Mouse (Mus musculus) yolk sac, embryonic 10.5 days (tissue): ENCODE measurements around the gene Irf2.

Experiments used
- DNase-seq: peaks from one replicate; pipeline ENCODE4 v3.0.0-alpha.2; 2017; ENCODE audit warnings: low spot score

Irf2 gene

DNA sequence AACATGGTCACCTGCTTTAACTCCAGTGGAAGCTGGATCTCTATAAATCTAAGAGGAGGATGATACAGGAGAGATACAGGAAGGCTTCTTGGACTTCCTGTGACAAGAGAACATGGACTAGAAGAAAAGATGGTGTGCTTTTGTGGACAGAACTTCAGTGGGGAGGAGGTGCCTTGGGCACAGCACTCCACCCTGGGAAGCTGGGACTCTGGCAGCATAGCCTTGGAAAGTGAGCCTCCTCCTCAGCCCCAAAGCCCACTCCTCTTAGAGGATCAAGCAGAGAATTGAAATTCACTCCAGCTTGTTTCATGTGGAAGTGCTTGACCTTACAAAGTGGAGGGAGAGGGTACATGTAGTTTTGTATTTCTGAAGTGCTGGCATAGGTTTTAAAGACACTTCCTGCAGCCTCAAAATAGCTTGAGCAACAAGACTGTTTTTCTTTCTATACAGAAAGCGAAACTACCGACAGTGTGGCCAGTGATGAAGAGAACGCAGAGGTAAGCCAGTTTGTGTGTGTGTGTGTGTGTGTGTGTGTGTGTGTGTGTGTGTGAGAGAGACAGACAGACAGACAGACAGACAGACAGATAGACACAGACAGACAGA is 104.9 kb downstream of the Irf2 start:
- no peak for DNase-seq

DNA sequence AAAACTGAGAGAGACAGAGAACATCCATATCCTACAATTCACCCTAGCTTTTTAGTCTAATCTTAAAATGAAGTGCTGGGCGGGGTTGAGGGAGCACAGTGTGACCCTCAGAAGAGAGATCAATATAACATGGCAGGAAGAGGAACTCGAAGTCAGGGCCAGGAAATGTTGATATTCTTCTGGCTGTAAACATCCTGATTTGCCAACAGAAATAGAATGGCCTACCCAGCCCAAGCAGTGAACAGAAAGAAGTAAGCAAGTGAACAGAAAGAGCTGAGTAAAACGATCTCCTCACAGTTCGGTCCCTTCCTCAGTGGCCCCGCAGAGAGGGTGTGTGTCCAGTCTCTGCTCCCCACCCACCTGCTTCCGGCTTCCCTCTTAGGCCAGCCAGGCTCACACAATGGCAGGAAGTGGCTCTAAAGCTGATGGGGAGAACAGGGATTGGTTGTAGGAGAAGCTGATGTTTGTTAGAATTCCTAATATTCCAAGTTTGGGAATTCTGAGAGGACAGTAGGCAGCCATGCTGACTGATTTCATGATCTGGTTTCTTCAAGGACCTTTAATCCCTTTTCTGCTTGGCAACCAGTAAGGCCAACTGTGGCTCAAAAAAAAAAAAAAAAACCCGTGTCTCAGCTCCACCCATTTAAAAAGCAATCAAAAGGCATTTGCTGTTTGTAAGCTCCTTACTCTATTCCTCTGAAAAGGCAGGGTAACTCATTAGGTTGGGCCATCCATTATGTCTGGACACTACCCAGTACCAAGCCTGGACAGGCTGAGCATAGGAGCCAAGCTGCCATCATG is 105.6 kb downstream of the Irf2 start:
- no peak for DNase-seq

DNA sequence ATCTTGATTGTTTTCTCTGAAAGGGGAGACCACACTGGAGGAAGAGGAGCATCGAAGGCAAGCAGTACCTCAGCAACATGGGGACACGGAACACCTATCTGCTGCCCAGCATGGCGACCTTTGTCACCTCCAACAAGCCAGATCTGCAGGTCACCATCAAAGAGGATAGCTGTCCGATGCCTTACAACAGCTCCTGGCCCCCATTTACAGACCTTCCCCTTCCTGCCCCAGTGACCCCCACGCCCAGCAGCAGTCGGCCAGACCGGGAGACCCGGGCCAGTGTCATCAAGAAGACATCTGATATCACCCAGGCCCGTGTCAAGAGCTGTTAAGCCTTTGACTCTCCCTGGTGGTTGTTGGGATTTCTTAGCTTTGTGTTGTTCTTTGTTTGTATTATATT is 106.4 kb downstream of the Irf2 start:
- DNase-seq, result no peak

DNA sequence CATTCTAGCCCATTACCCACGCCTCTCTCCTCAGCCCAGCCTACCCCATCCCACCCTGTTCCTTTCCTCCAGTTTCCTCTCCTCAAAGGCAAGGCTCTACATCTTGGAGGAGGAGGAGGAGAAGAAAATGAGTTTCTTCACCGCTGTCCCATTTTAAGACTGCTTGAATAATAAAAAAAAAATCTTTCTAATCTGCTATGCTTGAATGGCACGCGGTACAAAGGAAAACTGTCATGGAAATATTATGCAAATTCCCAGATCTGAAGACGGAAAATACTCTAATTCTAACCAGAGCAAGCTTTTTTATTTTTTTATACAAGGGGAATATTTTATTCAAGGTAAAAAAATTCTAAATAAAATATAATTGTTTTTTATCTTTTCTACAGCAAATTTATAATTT is 107.4 kb downstream of the Irf2 start:
- no peak for DNase-seq

DNA sequence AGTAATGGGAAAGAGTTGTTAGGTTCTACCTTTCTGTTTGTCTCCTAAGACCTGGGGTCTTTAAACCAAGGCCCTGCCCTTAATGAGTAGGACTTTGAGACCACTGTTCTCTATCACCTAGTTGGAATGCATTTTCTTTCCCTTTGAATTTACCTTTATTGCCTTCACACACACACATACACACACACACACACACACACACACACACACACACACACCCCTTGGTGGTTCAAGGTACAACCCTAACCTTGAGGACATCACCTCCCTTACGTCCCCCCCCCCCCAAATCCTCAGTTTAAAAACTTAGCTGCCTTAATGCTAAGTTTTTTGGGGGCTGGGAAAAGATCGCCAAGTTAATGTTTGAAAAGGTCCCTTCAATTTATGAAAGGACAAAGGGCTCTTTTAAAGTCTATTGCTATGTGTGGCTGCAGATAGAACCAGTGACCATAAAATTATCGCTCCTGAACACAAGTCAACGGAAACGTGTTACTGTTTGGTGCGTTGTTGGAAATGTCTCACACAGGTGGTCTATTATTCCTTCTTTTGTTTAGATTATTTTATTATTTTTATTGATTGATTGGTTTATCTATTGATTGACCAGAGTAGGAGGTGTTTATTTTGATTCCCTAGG is 108.6 kb downstream of the Irf2 start:
- no peak for DNase-seq

GRCm38 (mm10) chr8:46848931-46849330 is 109.4 kb downstream of the Irf2 start:
- DNase-seq, result no peak

DNA sequence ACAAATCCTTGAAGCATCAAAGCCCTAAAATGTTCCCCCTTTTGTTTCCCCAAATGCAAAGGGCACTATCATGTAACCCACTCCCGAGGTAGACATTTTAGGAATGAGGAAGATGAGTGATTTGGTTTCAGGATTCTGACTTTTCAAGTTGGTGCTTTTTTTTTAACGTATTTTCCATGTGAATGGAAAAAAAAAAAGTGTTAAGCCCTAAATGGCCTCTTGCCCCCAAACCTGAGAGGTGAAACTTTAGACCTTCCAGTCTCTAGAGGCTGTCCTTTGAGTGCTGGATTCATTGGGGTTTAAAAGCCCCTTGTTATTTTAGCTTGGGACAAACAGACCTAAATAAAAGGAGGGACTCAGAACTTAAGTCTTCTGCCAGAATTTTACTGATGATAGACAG is 109.9 kb downstream of the Irf2 start:
- no peak for DNase-seq

DNA sequence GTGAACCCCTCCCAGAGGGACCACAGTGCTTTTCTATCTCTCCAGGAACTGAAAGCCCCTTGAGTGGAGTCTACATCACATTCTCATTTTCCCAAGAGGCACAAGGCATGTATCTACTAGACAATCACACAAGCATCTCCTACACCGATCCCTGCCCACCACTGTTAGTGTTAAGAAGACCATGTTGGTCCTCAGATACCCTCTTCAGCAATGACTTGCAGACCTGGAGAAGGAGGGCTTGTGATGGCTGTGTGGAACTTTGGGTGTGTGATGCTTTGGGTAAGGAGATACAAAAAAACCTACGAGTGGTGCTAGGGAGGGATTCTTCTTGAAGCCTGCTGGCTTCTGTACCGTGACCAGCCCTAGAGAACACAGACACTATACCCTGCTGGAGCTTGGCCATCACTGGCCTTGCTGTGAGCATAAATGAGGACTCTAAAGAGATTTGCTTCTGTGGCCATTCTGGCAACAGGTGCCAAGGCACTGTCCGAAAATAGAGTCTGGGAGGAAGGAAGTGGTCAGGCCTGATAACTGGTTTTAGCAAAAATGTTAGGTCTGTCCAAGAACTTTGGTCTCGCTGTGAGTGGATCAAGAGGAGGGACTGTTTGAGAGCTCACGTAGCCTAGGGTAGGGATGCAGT is 110.8 kb downstream of the Irf2 start:
- DNase-seq, result no peak

- DNase-seq, result no peak
These were observed 112.0 kb downstream of the Irf2 start for GRCm38 (mm10) chr8:46851560-46851959.

DNA sequence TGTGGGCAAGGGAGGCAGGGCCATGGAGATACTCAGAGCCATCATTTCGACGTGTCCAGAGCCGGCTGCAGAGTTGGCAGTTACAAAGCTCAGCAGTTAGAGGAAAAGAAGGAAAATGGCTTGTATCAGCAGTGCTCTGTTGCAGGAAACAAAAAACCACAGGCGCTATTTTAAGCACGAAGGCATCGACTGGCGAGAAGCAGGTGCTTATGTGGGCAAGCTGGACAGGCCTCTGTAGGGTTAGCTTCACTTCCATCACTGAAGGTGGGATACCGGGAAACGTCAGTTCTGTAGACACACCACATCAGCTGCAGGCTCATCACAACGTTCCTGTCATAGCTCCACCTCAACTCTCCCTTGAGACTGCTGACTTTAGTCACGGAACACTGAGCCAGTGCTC is 112.8 kb downstream of the Irf2 start:
- DNase-seq, result no peak

- DNase-seq, result no peak
These were observed 119.8 kb downstream of the Irf2 start for GRCm38 (mm10) chr8:46859164-46859846.

- DNase-seq, result no peak
These were observed 120.3 kb downstream of the Irf2 start for GRCm38 (mm10) chr8:46859847-46860167.

DNA sequence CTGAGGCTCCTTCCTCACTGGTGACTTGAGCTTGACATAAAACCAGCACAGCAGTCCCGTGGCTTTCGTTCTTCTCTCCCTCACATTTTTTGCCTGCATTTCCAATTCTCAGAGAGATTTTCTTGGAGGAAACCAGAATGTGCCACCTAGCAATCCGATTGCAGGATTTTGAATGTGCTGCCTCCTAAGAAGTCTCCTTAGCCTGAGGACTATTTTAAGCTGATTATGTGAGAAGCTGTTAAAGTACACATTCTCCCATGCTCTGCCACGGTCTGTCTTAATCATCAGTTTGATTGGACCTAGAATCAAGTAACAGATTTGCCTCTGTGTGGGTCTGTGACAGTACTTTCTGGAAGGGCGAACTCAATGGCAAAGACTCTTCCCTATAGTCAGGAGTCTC is 123.0 kb downstream of the Irf2 start:
- DNase-seq, result no peak

- DNase-seq, result no peak
These were observed 125.9 kb downstream of the Irf2 start for GRCm38 (mm10) chr8:46865428-46865827.

DNA sequence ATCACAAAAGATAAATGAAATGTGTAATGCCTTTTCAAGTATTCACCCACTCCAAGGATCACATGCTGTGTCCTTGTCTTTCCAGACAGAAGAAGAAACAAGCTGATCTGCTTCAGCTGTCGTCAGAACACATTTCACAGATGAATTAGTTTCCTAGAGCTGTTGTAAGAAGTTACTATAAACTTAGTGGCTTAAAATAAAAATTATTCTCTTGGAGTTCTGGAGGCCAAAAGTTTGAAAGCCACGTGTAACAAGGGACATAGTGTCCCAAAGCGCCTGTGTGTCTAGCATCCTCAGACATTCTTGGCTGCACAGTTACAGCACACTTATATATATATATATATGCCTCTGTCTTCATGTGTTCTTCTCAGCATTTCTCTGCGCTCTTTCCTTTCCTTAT is 127.9 kb downstream of the Irf2 start:
- no peak for DNase-seq

DNA sequence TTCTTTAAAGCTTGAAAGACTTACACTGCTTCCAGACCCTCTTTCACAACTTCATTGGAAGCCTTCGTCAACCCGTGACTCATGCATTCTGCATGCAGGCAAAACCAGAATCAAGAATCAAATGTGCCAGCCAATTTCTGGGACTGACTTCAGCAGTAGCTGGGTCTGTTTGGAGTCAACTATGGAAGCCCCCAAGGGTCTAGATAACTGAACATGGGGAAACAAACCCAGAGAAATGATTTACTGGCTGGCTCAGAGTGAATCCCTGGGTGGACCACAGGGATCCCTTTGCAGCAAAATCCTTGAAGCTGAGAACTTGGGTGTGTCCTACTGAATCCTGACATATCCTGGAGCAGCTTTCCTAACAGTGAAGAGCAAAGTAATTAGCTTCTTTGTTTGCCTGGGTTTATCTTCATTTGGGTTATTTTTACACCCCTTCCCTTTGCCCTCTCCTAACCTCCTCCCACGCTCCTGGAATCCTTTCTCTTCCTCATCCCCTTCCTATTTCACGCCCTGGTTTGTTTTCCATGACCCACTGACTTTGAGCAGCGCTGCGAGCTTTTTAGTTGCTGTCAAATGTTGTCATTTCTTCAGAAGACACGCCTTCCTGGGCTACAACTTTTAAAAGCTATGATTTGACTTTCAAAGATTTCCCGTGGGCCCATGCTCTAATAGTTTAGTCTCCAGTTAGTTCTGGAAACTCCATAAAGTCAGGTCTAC is 129.0 kb downstream of the Irf2 start:
- DNase-seq, result no peak

DNA sequence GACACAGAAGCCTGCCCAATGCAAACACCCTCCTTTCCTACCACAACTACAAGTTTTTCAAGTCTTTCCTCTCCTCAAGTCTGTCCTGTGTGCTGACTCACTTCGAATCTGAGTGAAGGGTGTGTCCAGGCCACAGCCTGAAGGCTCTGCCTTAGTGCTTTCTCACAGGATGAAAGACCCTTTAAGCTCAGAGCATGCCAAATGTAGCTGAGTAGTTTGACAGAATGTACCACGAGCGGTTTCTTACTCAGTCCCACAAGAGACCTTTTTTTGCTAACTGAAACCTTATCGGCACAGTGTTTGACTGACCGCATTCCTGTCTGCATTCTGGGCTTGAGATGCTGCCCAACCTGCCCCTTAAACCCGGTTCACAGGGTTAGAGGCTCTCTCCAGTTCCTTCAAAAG is 130.0 kb downstream of the Irf2 start:
- no peak for DNase-seq

GRCm38 (mm10) chr8:46871086-46871485 is 131.6 kb downstream of the Irf2 start:
- no peak for DNase-seq

DNA sequence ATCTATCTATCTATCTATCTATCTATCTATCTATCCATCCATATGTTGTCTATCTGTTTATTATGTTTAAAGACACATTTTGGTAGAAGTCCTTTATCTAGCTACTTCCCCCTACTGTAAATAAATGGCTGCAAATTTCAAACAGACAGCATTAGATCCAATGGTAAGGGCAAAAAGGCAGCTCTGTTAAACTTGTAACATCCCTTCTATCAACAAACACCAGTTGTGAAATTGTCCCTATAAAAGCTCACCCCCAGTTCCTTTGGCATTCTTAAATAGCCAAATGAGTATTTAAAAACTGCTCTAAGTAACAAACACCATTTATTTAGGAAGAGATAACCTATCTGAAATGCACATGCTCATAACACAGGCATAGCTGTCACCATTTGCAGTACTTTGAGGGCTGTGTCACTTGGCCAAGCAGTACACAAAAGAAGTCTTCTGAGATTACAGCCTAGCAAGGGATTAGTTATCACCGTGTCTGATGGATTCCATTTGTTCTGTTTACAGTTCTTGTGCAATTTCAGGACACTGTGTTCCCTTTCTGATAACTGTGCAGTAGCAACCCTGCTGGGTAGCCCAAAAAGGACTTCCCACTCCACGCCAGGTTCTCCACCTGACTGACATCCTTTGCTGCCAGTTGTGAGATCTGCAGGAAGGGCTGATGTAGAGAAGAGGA is 136.2 kb downstream of the Irf2 start:
- DNase-seq, result no peak

DNA sequence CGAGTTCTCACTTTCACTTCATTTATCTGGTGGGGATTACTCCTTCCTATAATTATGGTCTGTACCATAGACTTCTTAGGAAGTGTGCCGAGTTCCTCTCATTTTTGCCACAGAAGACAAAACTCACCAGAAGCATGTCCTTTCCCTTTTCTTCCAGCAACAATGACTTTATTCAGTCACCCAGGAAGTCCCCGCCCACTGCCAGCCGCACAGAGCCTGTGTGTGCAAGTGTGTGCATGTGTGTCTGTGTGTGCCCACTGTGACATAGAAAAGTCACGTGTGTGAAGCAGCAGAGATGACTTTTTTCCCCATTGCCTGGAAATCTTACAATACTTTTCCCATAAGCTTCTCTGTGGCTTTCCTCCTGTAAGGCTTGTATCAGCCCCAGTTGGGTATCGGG is 141.8 kb downstream of the Irf2 start:
- no peak for DNase-seq

- no peak for DNase-seq
These were observed 142.4 kb downstream of the Irf2 start for GRCm38 (mm10) chr8:46881755-46882419.
